Mouse (Mus musculus) MEL-GATA-1-ER (cell line): ENCODE results near the gene Akap6.
"Not testable (repeated sequence)": the region's sequence is repeated elsewhere in the genome, so short reads cannot be mapped to it uniquely, and the experiment has no call there.

Experiments
- DNase-seq: peaks from one replicate; pipeline ENCODE4 v3.0.0-alpha.2; 2012; ENCODE audit warnings: low read depth; ENCODE audit errors: extremely low read depth

The Akap6 gene

DNA sequence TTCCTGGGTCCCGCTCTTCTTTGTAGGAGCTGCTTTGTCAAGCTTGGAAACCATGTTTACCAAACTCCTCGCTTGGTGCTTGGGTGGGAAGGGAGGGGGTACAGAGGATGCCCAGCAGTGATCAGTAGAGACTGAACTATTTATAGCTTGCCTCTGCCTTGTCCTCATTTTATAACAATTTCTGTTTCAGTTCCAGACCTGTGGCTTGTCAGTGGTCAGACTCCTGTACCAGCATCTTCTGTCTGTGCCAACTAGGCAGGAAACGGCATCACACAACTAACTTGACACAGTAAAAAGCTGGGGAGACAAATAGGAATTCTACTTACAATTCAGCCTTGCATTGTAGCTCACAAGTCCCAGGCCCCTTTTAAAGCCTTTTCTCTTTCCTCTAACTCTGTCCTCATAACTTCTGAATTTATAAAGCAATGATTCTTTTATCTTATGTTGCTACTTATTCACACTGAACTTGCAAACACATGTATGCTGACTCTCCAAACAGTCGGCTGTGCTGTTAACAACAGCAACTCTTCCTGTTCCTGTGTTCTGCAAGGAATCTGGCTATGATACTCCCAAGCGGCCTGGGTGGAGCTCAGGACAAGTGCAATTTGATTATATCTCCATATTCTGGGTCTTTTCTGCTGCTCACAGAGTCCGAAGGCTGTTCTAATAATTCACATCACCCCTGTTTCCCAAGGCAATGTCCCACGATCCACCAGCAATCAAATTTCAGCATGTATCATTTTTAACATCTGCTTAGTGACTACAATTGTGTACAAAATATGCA is 12.9 kb downstream of the Akap6 start:
- DNase-seq, result no peak

DNA sequence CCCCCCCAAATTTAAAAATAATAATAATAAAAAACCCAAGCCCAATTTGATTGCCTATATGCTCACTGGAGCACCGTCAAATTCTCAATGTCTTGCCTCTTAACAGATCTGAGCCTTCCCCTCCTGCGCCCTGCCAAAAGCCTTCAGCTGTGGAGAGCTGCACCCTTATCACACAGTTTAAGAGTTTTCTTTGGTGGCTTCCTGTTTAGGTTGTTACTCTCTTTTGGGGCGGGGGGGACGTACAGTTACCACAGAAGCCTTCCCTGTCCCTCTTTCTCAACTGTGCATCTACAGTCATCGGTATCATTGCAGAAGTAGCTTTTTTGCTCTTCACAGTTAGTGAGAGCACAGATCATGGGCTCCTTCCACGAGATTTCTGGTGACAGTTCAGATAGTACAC is 19.2 kb downstream of the Akap6 start:
- peak; percentile 42 for DNase-seq

DNA sequence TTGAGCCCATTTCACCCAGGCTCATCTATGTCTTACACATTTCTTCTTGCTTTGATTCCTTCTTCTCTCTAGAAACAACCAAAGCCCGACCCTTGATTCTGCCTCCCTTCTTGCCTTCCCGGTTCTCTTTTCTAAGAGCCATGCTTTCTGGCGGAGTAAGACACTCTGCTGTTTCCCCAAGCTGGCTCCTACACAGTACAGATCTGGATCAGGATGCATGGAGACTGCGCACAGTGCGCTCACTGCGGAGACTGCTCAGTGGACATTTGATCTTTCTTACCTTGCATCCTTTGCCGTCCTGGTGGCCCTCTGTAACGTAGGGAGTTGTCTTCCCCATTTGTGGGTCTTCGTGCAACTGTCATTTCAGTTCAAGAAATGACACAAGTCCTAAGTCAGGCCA is 20.0 kb downstream of the Akap6 start:
- DNase-seq, result no peak

DNA sequence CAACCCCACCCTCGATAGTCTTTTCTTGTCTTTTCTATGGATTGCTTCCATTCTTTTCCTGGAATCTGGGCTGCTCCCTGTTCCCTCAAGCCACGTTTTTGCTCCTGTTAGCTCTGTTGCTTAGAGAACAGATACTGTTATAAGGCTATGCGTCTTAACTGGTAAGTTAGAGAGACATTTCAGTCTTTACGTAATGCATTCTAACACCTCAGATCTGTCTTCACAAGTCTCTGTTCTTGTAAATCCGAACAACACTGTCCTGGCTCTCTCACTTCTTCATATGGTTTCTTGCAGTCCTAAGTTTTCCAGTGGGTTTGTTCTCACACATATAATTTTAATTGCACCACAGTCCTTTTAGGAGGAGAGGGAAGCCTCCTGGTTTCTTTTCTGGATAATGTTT is 20.5 kb downstream of the Akap6 start:
- no peak for DNase-seq

DNA sequence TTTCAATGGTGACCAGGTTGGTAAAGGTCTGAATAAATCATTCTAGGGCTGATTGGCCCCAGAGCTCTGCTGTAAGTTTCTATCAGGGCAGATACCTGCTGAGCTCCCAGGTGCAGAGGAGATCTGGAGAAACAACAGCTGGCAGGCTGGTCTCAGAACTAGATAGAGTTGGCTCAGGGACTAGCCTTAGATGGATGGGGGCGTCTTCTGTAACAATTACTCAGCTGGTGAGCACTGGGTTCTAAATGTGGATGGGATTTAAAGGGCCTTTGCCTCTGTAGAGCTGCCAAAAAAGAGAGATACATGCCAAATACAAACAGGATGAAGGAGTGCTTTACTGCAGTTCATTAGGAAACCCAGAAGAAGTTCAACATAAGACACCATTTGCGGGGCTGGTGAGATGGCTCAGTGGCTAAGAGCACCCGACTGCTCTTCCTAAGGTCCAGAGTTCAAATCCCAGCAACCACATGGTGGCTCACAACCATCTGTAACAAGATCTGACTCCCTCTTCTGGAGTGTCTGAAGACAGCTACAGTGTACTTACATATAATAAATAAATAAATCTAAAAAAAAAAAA is 24.9 kb downstream of the Akap6 start:
- not testable (repeated sequence) for DNase-seq

DNA sequence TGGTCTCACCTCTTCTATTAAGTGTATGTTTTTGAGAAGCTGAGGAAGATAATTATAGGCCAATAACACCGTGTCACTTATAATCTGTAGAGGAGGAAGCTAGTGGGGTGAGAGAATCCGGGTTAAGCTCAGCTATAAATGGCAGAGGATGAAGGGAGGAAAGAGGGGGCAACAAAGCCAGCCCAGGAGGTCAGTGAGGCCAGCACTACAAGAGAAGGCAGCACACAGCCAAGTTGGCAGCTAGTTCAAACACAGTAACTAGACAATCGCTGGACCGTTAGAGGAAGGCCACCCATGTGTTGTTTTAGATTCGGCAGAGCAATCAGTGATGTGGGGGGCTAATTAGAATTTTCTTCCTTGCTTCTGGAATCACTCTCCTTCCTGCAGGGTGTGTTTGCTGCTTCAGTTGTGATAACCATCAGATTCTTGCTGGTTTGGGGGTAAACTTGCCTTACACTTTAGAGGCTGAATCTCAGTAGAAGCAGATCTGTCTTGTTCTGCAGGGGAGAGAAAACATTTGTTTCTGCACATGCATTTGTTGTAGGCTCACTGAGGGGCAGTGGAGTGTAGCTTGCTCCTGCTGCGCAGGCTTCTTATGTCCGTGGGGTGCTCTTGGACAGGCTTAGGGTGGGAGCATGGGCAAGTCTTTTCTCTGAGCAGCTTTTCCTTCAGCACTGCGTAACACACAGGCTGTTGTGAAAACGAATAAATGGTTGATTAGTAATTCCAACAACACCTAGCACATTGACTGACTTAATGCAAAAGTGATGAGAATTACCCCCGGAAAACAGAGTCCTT is 27.4 kb downstream of the Akap6 start:
- no peak for DNase-seq

DNA sequence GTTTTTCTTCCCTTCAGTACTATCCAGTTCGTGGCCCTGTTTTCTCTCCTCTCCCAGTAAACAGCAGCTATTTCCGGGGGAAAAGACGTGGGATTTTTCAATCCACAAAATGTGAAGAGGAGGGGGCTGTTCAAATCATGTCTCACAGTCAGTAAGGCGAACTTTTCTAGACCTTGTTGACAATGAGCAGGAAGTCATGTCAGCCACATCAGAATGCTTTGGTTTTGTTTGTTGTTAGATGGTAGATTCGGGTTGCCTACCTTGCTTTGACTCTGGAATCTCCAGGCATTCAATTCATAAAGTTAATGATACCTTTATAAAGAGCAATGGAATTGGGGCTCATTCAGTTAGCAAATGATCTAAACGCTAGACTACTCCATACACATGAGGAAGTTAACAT is 30.2 kb downstream of the Akap6 start:
- DNase-seq, result no peak

DNA sequence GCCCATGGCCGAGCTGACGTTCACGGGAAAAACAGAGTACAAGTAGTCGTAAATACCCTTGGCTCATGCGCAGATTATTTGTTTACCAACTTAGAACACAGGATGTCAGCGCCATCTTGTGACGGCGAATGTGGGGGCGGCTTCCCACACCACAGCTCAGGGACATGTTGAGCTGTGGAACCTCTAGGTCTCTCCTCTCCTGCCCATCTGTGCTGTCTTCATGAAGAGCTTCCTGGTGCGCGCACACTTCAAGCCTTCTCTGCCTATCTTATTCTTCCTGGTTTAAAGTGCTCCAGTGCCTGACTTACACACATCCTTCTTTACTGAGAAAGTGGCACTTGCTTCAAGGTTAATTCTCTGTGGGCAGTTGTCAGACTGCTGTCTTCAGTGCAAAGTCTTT is 36.0 kb downstream of the Akap6 start:
- peak; percentile 76 for DNase-seq

DNA sequence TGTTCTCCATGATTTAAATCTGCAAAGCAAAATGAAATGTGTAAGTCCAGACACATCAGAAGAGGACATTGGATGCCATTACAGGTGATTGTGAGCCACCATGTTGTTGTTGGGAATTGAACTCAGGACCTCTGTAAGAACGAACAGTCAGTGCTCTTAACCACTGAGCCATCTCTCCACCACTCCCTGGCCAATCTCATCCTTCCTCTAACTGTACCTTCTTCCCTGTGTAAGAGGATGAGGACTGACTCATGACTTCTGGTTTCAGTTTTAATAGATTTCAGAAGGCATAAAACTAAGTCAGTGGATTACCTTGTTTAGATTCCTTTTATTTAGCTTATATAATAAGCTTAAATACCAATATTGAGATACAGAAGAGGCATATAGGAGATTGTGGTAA is 38.0 kb downstream of the Akap6 start:
- DNase-seq, result no peak

DNA sequence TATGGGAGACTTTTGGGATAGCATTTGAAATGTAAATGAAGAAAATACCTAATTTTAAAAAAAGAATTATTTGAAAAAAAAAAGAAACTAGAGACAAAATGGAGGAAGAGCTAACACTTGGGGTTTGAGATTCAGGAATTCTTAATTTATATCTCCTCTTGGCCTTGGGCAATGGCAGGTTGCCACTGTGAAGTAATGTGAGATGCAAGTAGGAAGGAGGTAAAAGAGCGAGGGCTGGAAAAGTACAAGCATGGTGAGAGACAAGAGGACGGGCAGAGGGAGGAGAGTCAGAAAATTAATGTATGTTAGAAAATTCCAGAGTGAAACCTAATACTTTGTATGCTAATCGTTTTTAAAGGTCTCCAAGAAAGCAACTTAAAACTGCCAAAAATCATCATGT is 40.1 kb downstream of the Akap6 start:
- no peak for DNase-seq

DNA sequence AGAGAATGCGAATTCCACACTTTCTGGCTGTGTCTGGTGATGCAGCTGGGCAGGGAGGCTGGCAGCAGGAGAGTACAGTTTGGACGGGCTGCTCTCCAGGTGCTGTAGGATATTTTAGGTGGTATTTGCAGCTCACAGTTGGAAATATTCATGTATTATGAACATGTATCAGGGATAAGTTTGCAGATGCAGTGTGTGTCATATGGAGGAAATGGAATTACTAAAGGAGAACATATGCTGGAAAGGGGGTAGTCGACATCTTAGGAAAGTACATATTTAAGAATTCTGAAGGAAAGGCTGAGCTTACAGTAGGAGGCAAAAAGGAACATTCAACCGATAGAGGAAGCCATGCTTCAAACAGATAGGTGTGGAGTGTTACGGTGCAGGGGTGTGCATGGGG is 42.6 kb downstream of the Akap6 start:
- no peak for DNase-seq

DNA sequence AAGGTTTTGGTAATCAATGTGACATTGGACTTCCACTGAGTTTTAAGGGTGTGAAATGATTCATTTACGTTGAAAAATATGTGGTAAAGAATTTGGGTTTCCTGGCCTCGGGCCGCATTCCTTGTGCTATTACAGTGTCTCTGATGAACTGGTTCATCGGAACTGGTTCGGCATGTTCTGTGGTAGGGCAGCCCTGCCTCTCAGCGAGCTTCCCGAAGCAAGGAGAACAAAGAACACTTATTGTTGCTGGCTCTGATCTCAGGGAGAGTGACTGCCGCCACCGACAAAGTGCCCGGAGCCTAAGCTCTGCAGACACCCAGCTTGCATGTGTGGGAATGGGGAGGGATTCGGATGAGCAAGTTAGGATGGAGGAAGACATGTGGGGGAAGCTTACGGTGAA is 50.8 kb downstream of the Akap6 start:
- no peak for DNase-seq

DNA sequence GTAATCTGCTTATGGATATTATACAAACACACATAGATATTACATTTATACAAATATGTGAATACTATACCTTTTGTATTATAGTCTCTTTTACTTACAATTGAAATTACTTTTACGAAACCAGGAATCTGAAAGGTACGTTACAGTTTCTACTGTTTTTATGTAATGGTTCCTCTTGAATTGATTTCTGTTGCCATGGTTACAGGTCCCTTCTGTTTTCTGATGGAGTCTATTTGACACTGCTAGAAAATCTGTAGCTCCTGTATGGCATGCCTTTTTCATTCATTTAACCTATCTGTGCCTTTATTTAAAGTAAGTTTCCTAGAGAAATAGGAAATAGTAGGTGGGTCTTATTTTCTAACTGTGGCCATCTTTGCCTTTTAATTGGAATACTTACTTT is 56.5 kb downstream of the Akap6 start:
- no peak for DNase-seq

DNA sequence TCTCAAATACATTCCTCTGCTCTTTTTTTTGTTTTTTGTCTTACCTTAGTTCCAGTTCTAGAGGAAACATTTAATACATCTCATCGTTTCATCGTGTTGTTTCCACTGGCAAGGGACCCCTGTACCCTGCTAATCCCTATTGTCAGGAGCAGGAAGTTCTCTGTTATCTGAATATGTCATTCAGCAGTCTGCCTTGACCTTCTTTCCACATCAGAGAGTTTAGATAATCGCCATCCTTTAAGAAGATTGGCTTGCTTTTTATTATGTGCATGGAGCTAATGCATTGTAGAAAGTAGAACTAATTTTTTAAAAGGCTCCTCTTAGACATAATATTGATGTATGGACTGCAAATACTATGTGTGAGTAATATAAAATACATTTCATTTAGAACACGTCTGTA is 58.7 kb downstream of the Akap6 start:
- no peak for DNase-seq

DNA sequence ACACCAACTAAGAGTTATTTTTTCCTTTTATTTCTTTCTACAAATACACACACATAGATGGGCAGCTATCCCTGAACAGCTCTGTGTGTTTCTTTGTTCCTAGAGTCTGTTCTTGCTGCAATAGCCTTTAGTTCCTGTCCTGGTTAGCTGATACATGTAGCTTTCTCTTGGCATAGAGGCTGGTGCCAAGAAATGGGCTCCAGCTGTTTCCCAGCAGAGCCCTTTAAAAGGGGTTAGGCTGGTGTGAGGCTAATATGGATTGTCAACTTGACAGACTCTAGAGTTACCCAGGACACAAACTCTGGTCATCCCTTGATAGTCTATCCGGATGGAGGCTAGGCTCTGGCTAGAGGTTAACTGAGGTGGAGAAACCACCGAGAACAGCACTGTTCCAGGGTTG is 64.9 kb downstream of the Akap6 start:
- no peak for DNase-seq

DNA sequence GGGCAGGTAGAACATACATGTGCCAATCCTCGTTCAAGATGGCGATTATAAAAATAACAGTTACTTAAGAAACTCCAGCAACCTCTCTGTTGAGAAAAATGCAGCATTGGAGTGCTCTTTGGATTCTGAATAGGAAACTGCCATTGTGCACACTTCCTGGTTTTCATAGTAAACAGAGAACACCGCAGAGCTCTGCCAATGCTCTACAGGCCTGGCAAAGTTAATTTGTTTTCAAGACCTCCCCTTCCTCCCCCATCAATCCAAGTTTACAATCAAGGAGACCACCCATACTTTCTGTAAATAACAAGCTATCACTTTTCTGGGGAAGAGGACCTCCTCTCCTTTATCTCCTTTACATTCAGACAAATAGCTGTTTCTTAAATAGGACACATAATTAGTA is 65.6 kb downstream of the Akap6 start:
- DNase-seq, result no peak

DNA sequence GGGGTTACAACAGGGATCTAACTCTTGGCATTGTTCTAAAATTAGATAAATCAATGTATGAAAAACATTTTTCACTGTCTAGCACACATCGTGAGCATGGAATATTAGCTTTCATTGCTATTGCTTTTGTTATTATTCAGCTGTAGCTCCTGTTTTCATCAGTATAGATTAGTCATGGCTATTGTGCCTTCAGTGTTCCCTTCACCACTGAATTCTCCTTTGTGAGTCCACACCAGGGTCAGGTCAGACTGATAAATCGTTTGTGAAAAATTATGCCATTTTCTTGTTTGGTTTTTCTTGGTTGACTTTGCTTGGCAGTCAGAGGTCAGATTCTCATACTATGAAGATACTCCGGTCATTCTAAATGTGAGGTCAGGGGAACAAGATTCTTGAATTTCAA is 70.4 kb downstream of the Akap6 start:
- no peak for DNase-seq

DNA sequence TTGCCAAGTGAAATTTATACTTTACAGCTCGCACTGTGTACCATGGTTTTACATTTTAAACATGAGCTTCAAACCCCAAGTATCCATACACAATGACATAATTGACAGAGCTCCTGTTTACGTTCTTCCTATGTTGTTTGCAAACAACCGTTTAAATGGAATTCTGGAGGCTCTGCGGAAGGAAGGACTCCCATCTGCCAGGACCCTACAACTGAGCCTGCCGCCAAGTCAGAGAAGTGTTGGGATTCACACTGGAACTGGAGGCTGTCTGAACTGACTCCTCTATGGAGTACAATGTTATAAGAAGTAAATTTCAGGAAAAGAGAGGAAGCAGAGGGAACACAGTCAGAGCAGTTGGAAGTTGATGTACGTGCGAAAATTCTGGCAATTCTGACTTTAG is 72.7 kb downstream of the Akap6 start:
- DNase-seq, result no peak

DNA sequence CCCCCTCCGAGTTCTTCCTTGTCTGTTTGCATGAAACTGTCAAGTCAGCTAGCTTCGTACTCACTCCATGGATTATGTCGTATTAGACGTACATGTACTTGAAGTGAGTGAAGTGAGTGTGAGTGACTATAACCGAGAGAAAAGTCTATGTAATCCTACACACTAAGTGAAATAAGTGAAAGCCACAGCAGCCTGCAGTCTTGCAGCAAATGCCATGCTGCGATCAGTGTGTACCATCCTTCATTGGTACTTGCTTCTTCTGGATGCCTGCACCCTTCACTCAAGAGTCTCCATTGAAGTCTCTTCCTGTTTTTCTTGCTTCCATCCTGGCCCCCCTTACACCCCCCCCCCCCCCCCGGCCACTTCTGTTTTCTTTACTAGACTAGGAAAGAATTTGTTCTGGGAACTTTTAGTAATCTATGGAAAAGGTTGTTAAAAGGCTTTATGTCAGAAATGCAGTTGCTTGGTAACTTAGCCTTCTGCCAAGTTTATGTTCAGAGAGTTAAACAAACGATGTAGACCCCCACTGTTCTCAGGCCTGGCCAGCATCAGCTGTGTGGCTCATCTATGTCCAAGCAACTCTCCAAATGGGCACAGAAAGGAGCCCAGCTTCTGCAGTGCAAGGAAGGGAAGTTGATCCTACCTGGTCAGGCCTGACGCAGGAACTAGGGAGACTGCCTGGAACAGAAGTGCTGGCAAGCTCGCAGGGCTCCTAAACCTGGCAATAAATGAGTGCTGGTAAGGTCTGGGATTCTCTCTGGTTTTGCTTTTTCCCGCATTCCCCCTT is 73.5 kb downstream of the Akap6 start:
- DNase-seq, result no peak

DNA sequence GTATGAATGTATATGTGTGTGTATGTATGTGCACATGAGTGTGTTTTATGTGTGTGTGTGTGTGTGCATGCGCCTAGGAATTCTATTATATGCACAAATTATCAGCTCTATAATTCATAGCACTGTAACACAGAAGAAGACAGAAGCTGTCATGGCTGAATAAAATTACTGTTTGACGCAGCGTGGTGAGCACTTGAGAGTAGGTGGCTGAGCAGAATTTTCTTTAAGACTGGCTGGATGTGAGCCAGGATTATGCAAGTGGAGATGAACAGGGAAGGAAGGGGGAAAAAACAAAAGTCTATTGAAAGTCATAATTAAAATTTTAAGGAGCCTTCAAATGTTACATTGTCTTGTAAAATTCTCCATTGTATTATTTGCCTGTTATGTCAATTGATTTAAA is 74.7 kb downstream of the Akap6 start:
- DNase-seq, result no peak

DNA sequence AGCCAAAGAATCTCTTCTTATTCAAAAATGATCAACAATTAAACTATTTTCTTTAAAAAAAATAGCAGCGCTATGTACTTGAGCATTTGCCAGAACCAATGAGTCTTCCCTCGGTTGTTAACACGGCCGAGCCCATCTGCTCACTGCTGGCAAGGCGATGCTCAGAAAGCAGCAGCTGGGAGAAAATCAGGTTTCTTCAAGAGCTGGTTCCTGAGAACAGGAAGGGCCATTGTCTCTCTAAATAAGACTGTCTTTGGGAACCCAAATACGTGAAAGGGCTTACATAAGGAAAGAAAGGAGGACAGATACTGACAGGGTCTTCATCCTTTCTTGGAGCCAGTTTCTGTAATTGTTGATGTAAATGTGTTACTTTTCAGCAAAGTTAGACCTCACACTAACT is 75.2 kb downstream of the Akap6 start:
- no peak for DNase-seq

DNA sequence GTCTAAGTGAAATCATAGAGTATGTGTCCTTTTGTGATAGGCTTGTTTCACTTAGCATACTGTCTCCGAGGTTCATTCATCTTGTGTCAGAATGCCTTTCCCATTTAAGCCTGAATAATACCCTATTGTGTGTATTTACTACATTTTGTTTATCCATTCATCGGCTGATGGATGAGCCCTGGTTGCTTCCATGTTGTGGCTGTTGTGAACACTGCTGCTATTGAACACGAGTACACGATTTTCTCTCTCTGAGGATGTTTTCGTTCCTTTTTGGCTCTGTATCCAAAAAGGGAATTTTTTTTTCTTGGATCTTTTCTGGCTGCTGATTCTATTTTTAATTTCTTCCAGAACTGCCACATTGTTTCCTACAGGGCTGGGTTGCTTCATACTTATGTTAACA is 81.0 kb downstream of the Akap6 start:
- no peak for DNase-seq
